Mouse (Mus musculus) midbrain, embryonic 16.5 days (tissue): ENCODE measurements around the gene Tmem132b. TPM values are rescaled to one million over a fixed set of nuclear protein-coding genes. Genes with fewer than 3 reads are reported as not detected.

Experiments
- ATAC-seq: fragments of 200-750 bp; cut with Nextera tagmentation; 2 replicates; pipeline ENCODE4 v1.8.0; 2017; ENCODE audit warnings: moderate TSS enrichment
- H3K27ac ChIP-seq: fragments of 300-500 bp; sonication (generic); 2 replicates; pipeline ENCODE4 v1.5.1; 2014; ENCODE audit warnings: mild to moderate bottlenecking, low read length, mixed read lengths
- H3K27me3 ChIP-seq: fragments of 300-500 bp; sonication (generic); 2 replicates; pipeline ENCODE4 v1.6.1; 2014; ENCODE audit warnings: low read depth, low read length, mixed read lengths; ENCODE audit not compliant: control insufficient read depth, insufficient read depth
- H3K36me3 ChIP-seq: fragments of 300-500 bp; sonication (generic); 2 replicates; pipeline ENCODE4 v1.6.1; 2014; ENCODE audit warnings: mild to moderate bottlenecking, low read length, moderate library complexity, mixed read lengths; ENCODE audit not compliant: control insufficient read depth, insufficient read depth
- H3K4me1 ChIP-seq: fragments of 300-500 bp; sonication (generic); 2 replicates; pipeline ENCODE4 v1.6.1; 2014; ENCODE audit warnings: mild to moderate bottlenecking, low read length, mixed read lengths; ENCODE audit not compliant: control insufficient read depth, insufficient read depth
- H3K4me2 ChIP-seq: fragments of 300-500 bp; sonication (generic); 2 replicates; pipeline ENCODE4 v1.6.1; 2014; ENCODE audit warnings: mild to moderate bottlenecking, low read length, mixed read lengths
- H3K4me3 ChIP-seq: fragments of 300-500 bp; sonication (generic); 2 replicates; pipeline ENCODE4 v1.5.1; 2014; ENCODE audit warnings: low read depth, mild to moderate bottlenecking, low read length, moderate library complexity, mixed read lengths
- H3K9ac ChIP-seq: fragments of 300-500 bp; sonication (generic); 2 replicates; pipeline ENCODE4 v1.6.1; 2014; ENCODE audit warnings: low read depth, low read length, mixed read lengths
- H3K9me3 ChIP-seq: fragments of 300-500 bp; sonication (generic); replicated peaks from 2 replicates; pipeline ENCODE4 v1.6.1; 2014; ENCODE audit warnings: mild to moderate bottlenecking, low read length, mixed read lengths; ENCODE audit not compliant: control insufficient read depth, poor library complexity, severe bottlenecking
- WGBS: fragments of 180-500 bp; shearing (Covaris S2); extraction: QIAGEN DNeasy Blood & Tissue Kit; methylation state at CpG from one replicate; pipeline ENCODE4 v1.1.7; 2014; 5-methylcytosine and 5-hydroxymethylcytosine counted together
- polyA plus RNA-seq: library from polyadenylated mRNA; unstranded; fragments of >200 nt; fragmentation: Nextera tagmentation; extraction: Ambion mirVana; gene quantifications from 2 replicates; pipeline ENCODE4 v1.2.1, GENCODE M21; 2015

Gene Tmem132b
- polyA plus RNA-seq, 1 experiment from 2014 or later, result 5.5 TPM

GRCm38 (mm10) chr5:125609968-125610367 lies 78.4 kb downstream of the Tmem132b start:
- no peaks in the 10 kb centered on the region for H3K4me1 ChIP-seq
- no peak overlapping the region for H3K4me3 ChIP-seq
- H3K27me3 ChIP-seq, result no peaks in the 10 kb centered on the region
- WGBS, result 67% methylated on average over 1 of the region's 1 CpGs
- ATAC-seq, result no peak
- H3K27ac ChIP-seq, result no peak overlapping the region
- H3K9ac ChIP-seq, result no peak overlapping the region
- peaks cover 4% of the 10 kb centered on the region; the same call in 1 of the 2 replicates for H3K9me3 ChIP-seq
- H3K4me2 ChIP-seq, result no peak overlapping the region
- H3K36me3 ChIP-seq, result no peaks in the 10 kb centered on the region

DNA sequence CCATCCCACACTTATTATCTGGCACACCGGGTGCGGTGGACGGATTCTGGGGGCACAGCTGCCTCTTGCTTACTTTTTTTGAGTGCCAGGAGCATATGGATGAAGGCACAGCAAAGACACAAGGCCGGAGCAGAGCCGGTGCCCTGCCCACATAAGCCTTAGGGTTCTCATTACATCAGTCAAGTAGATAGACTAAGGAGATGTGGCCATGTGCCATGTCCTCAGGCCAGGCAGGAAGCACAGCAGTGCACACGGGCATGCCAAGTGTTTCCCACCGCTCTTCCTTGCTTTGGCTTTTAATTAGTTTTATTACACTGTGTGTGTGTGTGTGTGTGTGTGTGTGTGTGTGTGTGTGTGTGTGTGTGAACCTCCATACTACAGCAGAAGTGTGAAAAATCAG lies 80.9 kb downstream of the Tmem132b start:
- no peak overlapping the region for H3K27ac ChIP-seq
- H3K36me3 ChIP-seq, result no peaks in the 10 kb centered on the region
- H3K4me1 ChIP-seq, result no peaks in the 10 kb centered on the region
- no peak overlapping the region for H3K4me2 ChIP-seq
- H3K4me3 ChIP-seq, result no peak overlapping the region
- peaks cover 4% of the 10 kb centered on the region; the same call in 1 of the 2 replicates for H3K9me3 ChIP-seq
- 88% methylated on average over 7 of the region's 7 CpGs for WGBS
- no peak for ATAC-seq
- H3K9ac ChIP-seq, result no peak overlapping the region
- H3K27me3 ChIP-seq, result no peaks in the 10 kb centered on the region

DNA sequence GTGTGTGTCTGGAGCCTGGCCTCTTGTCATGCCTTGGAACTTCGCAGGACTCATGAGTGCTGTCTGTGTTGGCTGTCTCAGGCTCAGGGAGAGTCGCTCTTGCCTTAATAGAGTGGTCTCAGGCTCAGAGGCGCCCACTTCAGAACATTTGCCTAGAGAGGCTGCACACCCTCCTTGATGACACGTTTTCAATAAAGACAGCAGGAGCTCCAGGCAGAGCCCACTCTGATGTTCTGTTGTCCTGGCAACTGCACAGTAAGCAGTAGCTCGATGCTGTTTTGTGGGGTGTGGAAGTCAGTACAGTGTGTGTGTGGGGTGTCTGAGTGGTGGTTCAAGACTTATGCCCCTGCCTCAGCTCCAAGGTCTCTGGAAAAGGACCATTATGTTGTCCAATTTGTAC lies 81.6 kb downstream of the Tmem132b start:
- 77% methylated on average over 5 of the region's 5 CpGs for WGBS
- Histone ChIP-seq H3K27me3 (no peaks in the 10 kb centered on the region), H3K36me3 (no peaks in the 10 kb centered on the region), H3K9ac (no peak overlapping the region), H3K9me3 (peaks cover 4% of the 10 kb centered on the region; the same call in 1 of the 2 replicates), H3K4me2 (no peak overlapping the region), H3K4me1 (no peaks in the 10 kb centered on the region), H3K27ac (no peak overlapping the region), H3K4me3 (no peak overlapping the region)
- no peak for ATAC-seq

GRCm38 (mm10) chr5:125614348-125614747 lies 82.8 kb downstream of the Tmem132b start:
- WGBS, result 51% methylated on average over 2 of the region's 2 CpGs
- no peaks in the 10 kb centered on the region for H3K27me3 ChIP-seq
- no peaks in the 10 kb centered on the region for H3K4me1 ChIP-seq
- H3K9me3 ChIP-seq, result peaks cover 4% of the 10 kb centered on the region; the same call in 1 of the 2 replicates
- no peak overlapping the region for H3K4me3 ChIP-seq
- ATAC-seq, result no peak
- no peak overlapping the region for H3K27ac ChIP-seq
- H3K4me2 ChIP-seq, result no peak overlapping the region
- H3K36me3 ChIP-seq, result no peaks in the 10 kb centered on the region
- H3K9ac ChIP-seq, result no peak overlapping the region

GRCm38 (mm10) chr5:125617050-125617449 lies 85.5 kb downstream of the Tmem132b start:
- Histone ChIP-seq H3K9ac (no peak overlapping the region), H3K4me1 (no peaks in the 10 kb centered on the region), H3K4me3 (no peak overlapping the region), H3K27ac (no peak overlapping the region), H3K36me3 (no peaks in the 10 kb centered on the region), H3K4me2 (no peak overlapping the region), H3K27me3 (no peaks in the 10 kb centered on the region), H3K9me3 (no peaks in the 10 kb centered on the region)
- WGBS, result 100% methylated on average over 1 of the region's 1 CpGs
- no peak for ATAC-seq

DNA sequence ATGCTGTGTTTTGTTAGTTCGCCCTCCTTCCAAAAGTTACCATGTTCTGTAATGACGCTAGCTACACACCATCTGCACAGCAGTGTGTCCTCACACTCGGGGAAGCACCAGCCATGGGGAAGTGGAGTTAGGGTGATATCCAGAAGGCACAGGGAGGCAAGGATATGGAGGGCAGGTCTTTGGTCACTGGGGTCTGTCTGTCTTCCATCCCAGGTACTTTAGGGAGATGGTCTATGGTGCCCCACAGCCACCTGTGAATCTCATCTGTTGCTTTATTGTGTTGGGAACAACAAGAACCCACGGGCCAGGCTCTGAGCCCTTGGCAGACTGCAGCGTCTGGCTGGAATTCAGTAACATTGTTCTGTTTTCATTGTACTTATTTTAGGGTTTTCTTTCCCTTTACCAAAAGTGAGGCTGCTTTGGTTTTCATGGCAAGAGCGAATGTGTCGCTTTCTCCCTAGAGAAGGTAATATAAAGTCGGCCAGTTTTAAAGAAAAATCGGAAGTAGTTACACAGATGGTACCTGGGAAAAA lies 96.3 kb downstream of the Tmem132b start:
- ATAC-seq, result no peak

DNA sequence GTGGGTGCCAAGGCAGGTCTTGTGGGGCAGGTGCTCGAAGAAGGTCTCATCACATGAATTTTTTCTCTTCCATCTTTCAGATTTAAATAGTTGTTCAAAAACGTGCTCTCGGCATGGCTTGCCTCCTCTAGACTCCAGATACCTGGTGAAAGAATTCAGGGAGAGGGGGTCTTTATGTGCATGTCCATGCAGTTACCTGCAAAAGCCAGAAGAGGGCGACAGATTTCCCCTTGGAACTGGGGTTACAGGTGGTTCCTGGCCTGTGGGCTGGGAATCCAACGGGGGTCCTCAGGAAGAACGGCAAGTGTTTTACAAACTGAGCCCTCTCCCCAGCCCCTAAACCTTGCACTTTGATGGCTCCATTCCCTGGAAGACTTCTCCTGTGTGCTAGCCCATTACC lies 103.1 kb downstream of the Tmem132b start:
- Histone ChIP-seq H3K27me3 (no peaks in the 10 kb centered on the region), H3K4me1 (no peaks in the 10 kb centered on the region), H3K27ac (no peak overlapping the region), H3K36me3 (no peaks in the 10 kb centered on the region), H3K4me3 (no peak overlapping the region), H3K9me3 (no peaks in the 10 kb centered on the region), H3K9ac (no peak overlapping the region), H3K4me2 (no peak overlapping the region)
- WGBS, result 75% methylated on average over 6 of the region's 6 CpGs
- no peak for ATAC-seq

More for the DNA sequence above, 96.3 kb downstream of the Tmem132b start:
- Histone ChIP-seq H3K4me1 (no peaks in the 10 kb centered on the region), H3K27ac (no peak overlapping the region), H3K9me3 (no peaks in the 10 kb centered on the region; the same call in 1 of the 2 replicates), H3K36me3 (0 out of 2 replicates have a peak, but pooled peaks cover 3% of the 10 kb centered on the region), H3K4me2 (no peak overlapping the region), H3K4me3 (no peak overlapping the region), H3K9ac (no peak overlapping the region), H3K27me3 (no peaks in the 10 kb centered on the region)
- WGBS, result 84% methylated on average over 9 of the region's 9 CpGs

GRCm38 (mm10) chr5:125640966-125641365 lies 109.4 kb downstream of the Tmem132b start:
- no peak overlapping the region for H3K4me3 ChIP-seq
- H3K4me2 ChIP-seq, result no peak overlapping the region
- H3K27me3 ChIP-seq, result no peaks in the 10 kb centered on the region
- H3K9me3 ChIP-seq, result peaks cover 4% of the 10 kb centered on the region
- no peak overlapping the region for H3K9ac ChIP-seq
- no peak for ATAC-seq
- H3K27ac ChIP-seq, result no peak overlapping the region
- H3K36me3 ChIP-seq, result no peaks in the 10 kb centered on the region
- 75% methylated on average over 1 of the region's 1 CpGs for WGBS
- peaks cover 6% of the 10 kb centered on the region; the same call in 1 of the 2 replicates for H3K4me1 ChIP-seq

GRCm38 (mm10) chr5:125641531-125642147 lies 110.1 kb downstream of the Tmem132b start:
- peak; percentile 54; the same call in 1 of the 2 replicates for ATAC-seq
- H3K4me2 ChIP-seq, result peak overlapping the region; percentile 31
- WGBS, result 37% methylated on average over 18 of the region's 18 CpGs

More at GRCm38 (mm10) chr5:125641531-125642147, 110.1 kb downstream of the Tmem132b start:
- Histone ChIP-seq H3K4me3 (no peak overlapping the region), H3K9me3 (peaks cover 4% of the 10 kb centered on the region), H3K9ac (no peak overlapping the region), H3K27ac (peak overlapping the region; percentile 56; the same call in 1 of the 2 replicates), H3K36me3 (no peaks in the 10 kb centered on the region), H3K4me1 (peaks cover 6% of the 10 kb centered on the region; the same call in 1 of the 2 replicates), H3K27me3 (no peaks in the 10 kb centered on the region)
